Mouse (Mus musculus) heart, postnatal 0 days (tissue): ENCODE measurements at regions not wholly inside any gene's neighbourhood (a gene's known extent, or its start where the extent isn't known, plus 50 kb on each side); places are given as distances from the start of the nearest gene placed in this dataset.

Source experiments
- CTCF ChIP-seq: IDR thresholded peaks from 2 replicates; pipeline ENCODE4 v1.5.1; 2016; ENCODE audit warnings: antibody characterized with exemption, control low read depth, low read depth
- EP300 ChIP-seq: IDR thresholded peaks from 2 replicates; pipeline ENCODE4 v1.6.1; 2016; ENCODE audit warnings: antibody characterized with exemption, low read depth

GRCm38 (mm10) chr10:95034566-95034965, 89.9 kb upstream of the Plxnc1 start:
- no peak for TF ChIP-seq EP300
- no peak for TF ChIP-seq CTCF
